Mouse (Mus musculus): ENCODE data around the gene Erich6b.

Erich6b gene

GRCm38 (mm10) chr14:75707771-75708170, 65.7 kb downstream of the Erich6b start:
- DNase-seq (ENCODE audit: low read depth) = no peak

DNA sequence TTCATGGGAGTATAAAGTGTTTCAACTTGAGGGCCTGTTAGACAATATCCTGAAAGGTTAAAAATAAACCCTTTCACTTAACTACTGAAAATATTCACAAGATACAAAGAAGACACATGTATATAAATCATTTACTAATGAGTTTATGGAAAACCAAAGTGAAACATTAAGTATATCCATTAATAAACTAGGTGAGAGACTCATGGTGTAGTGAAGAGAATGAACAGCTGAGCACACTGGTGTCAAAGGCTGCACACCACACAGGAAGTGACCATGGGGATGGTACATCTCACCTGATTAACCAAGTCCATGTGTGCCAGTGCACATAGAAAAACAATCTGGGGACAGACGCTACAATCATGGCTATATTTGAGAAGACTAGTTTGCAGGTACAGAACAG, 66.9 kb downstream of the Erich6b start:
- no peak for DNase-seq (ENCODE audit: low read depth)

GRCm38 (mm10) chr14:75711731-75712130, 69.7 kb downstream of the Erich6b start:
- no peak for DNase-seq (ENCODE audit: low read depth)

DNA sequence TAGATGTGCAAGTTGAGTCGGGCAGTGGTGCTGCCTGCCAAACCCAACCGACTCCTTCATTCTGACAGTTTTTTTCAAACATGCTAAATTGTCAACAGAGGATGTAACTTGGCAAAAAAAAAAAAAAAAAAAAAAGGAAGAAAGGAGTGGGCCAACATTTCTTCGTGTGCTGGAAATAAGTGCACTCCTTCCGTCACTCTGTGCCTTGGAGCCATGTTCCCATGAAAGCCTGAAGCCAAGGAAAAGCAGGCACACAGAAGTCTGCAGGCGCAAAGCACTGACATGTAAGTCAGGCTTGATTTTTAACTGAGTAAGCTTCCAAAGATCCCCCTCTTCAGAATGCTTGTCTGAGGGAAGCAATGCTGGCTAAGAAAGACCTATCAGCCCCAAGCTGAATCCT, 70.6 kb downstream of the Erich6b start:
- DNase-seq (ENCODE audit: low read depth) = no peak

DNA sequence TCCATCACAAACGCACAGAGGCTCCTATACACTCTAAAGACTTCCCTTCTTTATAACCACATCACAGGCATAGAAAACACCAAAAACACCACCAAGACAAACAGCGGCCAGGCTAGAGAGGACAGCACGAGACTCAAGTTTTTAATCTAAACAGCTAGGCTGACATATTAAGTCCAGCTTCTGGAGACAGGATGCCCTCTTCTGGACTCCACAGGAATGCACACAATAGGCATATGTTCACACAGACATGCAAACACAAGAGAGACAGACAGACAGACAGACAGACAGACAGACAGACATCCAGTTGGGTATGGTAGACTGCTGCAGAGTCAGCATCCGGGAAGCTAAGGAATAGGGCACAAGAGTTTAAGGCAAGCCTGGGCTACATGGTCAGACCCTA, 71.6 kb downstream of the Erich6b start:
- DNase-seq (ENCODE audit: low read depth) = no peak

GRCm38 (mm10) chr14:75716410-75716809, 74.4 kb downstream of the Erich6b start:
- no peak for DNase-seq (ENCODE audit: low read depth)

All from c-Kit-positive CD71-negative TER-119-negative erythroid progenitor cells, embryonic 14.5 days (primary cell).